Mouse (Mus musculus) heart, embryonic 10.5 days (tissue): ENCODE measurements around the gene A930002H24Rik. TPM values are rescaled to one million over a fixed set of nuclear protein-coding genes. Genes with fewer than 3 reads are reported as not detected.
"Not testable (repeated sequence)": the region's sequence is repeated elsewhere in the genome, so short reads cannot be mapped to it uniquely, and the experiment has no call there.

ENCODE experiments used
- DNase-seq: peaks from one replicate; pipeline ENCODE4 v3.0.0-alpha.2; 2017; ENCODE audit warnings: low spot score
- H3K27ac ChIP-seq: fragments of 300-500 bp; sonication (generic); 2 replicates; pipeline ENCODE4 v1.5.1; 2016; ENCODE audit warnings: mild to moderate bottlenecking
- H3K27me3 ChIP-seq: fragments of 300-500 bp; sonication (generic); 2 replicates; pipeline ENCODE4 v1.6.1; 2016; ENCODE audit warnings: mild to moderate bottlenecking; ENCODE audit not compliant: poor library complexity, insufficient read depth, severe bottlenecking
- H3K36me3 ChIP-seq: fragments of 300-500 bp; sonication (generic); 2 replicates; pipeline ENCODE4 v1.6.1; 2016; ENCODE audit warnings: mild to moderate bottlenecking, moderate library complexity
- H3K4me1 ChIP-seq: fragments of 300-500 bp; sonication (generic); 2 replicates; pipeline ENCODE4 v1.6.1; 2016; ENCODE audit warnings: mild to moderate bottlenecking
- H3K4me3 ChIP-seq: fragments of 300-500 bp; sonication (generic); 2 replicates; pipeline ENCODE4 v1.5.1; 2016; ENCODE audit warnings: mild to moderate bottlenecking, moderate library complexity
- H3K9me3 ChIP-seq: fragments of 300-500 bp; sonication (generic); 2 replicates; pipeline ENCODE4 v1.6.1; 2016; ENCODE audit warnings: mild to moderate bottlenecking, moderate library complexity
- WGBS: fragments of 180-500 bp; shearing (Covaris S2); methylation state at CpG from one replicate; pipeline ENCODE4 v1.1.7; 2016; 5-methylcytosine and 5-hydroxymethylcytosine counted together
- polyA plus RNA-seq: library from polyadenylated mRNA; unstranded; fragments of >200 nt; fragmentation: Nextera tagmentation; extraction: Ambion mirVana; gene quantifications from 2 replicates; pipeline ENCODE4 v1.2.1, GENCODE M21; 2016

A930002H24Rik gene
- polyA plus RNA-seq, 1 experiment from 2014 or later = 2.7 TPM

DNA sequence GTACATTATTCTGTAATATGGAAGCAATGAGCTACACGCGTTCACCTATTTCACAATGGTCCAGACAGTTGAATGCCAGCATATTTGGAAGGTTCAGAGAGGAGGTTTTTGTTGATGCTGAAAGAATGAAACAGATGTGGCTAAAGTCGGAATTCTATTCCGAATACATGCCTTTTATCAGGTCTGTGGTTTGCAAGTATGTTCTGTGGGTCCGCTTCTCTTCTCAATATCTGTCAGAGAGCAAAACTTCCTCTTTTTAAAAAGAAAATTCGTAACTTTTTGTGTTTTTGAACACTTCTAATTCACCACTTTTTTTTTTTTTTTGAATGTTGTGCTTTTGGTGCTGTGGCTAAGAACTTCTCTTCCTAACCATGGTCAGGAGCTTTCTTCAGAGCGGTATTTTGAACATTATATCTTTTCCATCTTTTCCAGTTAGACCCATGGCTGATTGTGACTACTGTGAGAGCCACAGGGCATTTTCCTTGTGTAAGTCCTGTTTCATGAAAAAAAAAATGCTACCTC lies 6.5 kb downstream of the A930002H24Rik start:
- Histone ChIP-seq H3K9me3 (no peaks in the 10 kb centered on the region), H3K36me3 (no peaks in the 10 kb centered on the region), H3K4me1 (peaks cover 5% of the 10 kb centered on the region; the same call in 1 of the 2 replicates), H3K4me3 (no peak overlapping the region), H3K27ac (no peak overlapping the region), H3K27me3 (no peaks in the 10 kb centered on the region)
- DNase-seq = no peak
- 82% methylated on average over 7 of the region's 7 CpGs for whole genome bisulfite sequencing

DNA sequence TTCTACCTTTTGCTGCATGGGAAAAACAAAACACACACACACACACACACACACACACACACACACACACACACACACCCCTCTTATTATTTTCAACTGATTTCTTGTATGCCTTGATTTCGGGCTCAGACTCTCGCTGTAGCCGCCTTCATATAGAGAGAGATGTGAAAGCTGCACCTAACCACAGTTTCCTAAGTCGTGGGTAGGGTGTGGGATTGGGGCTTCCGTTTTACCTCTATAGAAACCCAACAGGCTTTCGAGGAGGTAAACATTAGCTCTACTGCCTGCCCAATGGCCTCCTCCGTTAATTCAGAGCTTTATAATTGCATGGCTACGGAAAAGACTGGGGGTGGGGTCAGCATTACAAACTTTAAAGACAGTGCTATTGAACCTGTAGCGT lies 13.6 kb downstream of the A930002H24Rik start:
- Histone ChIP-seq H3K4me1 (no peaks in the 10 kb centered on the region), H3K27ac (peak overlapping the region; percentile 95; the same call in 1 of the 2 replicates), H3K9me3 (no peaks in the 10 kb centered on the region), H3K36me3 (no peaks in the 10 kb centered on the region), H3K27me3 (no peaks in the 10 kb centered on the region), H3K4me3 (no peak overlapping the region)
- 84% methylated on average over 9 of the region's 9 CpGs for WGBS
- DNase-seq = no peak

DNA sequence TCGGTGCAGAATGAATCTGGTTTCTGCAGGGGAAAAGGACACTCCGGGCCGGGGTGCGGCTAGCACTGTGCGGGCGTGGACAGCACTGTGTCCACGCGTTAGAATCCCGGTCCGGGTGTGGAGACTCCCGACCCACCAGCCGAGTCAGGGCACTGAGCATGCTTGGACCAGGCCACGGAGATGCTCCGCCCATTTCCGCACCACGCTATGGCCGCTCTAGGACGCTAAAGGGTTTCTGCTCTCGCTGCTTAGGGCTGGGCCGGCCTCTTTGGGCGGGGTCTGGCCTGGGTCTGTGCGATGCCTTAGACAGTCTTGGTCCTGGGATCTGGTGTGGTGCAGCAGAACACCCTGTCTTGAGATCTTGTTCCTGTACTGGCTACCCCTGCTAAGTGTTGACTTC lies 14.0 kb downstream of the A930002H24Rik start:
- DNase-seq = peak; percentile 96
- Histone ChIP-seq H3K4me1 (no peaks in the 10 kb centered on the region), H3K27ac (peak overlapping the region; percentile 95), H3K9me3 (no peaks in the 10 kb centered on the region), H3K4me3 (peak overlapping the region; percentile 81), H3K36me3 (no peaks in the 10 kb centered on the region), H3K27me3 (no peaks in the 10 kb centered on the region)
- under 1% methylated on average over 22 of the region's 22 CpGs for WGBS

GRCm38 (mm10) chr17:63849151-63849550 lies 14.4 kb downstream of the A930002H24Rik start:
- Histone ChIP-seq H3K36me3 (no peaks in the 10 kb centered on the region), H3K27ac (peak overlapping the region; percentile 95), H3K4me1 (no peaks in the 10 kb centered on the region), H3K27me3 (no peaks in the 10 kb centered on the region), H3K9me3 (no peaks in the 10 kb centered on the region), H3K4me3 (peak overlapping the region; percentile 81)
- 4% methylated on average over 6 of the region's 6 CpGs for WGBS
- DNase-seq = no peak

DNA sequence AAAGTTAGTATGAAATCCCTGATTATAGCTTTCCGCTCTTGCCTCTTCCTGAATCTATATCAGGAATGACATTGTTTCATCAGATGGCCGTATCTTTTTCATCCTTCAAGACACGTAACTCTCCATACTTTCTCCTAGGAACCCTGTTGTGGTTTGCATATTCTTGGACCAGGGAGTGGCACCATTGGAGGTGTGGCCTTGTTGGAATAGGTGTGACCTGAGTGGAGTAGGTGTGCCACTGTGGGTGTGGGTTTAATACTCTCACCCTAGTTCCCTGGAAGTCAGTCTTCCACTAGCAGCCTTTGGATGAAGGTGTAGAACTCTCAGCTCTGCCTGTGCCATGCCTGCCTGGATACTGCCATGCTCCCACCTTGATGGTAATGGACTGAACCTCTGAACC lies 17.8 kb downstream of the A930002H24Rik start:
- 89% methylated on average over 3 of the region's 3 CpGs for WGBS
- H3K9me3 ChIP-seq, H3K4me1 ChIP-seq, H3K4me3 ChIP-seq, H3K36me3 ChIP-seq, DNase-seq, H3K27ac ChIP-seq, H3K27me3 ChIP-seq: not testable (repeated sequence)

- H3K36me3 ChIP-seq = no peaks in the 10 kb centered on the region
- 55% methylated on average over 5 of the region's 5 CpGs for WGBS
- no peak overlapping the region for H3K4me3 ChIP-seq
- DNase-seq = no peak
- no peak overlapping the region for H3K27ac ChIP-seq
- H3K9me3 ChIP-seq = no peaks in the 10 kb centered on the region
- H3K27me3 ChIP-seq = no peaks in the 10 kb centered on the region
- H3K4me1 ChIP-seq = no peaks in the 10 kb centered on the region
These were observed 18.7 kb downstream of the A930002H24Rik start for GRCm38 (mm10) chr17:63844936-63845335.

GRCm38 (mm10) chr17:63842226-63842625 lies 21.4 kb downstream of the A930002H24Rik start:
- DNase-seq = no peak
- Histone ChIP-seq H3K4me1 (no peaks in the 10 kb centered on the region), H3K4me3 (no peak overlapping the region), H3K27ac (no peak overlapping the region), H3K27me3 (no peaks in the 10 kb centered on the region), H3K9me3 (no peaks in the 10 kb centered on the region), H3K36me3 (no peaks in the 10 kb centered on the region)
- 63% methylated on average over 1 of the region's 1 CpGs for WGBS

DNA sequence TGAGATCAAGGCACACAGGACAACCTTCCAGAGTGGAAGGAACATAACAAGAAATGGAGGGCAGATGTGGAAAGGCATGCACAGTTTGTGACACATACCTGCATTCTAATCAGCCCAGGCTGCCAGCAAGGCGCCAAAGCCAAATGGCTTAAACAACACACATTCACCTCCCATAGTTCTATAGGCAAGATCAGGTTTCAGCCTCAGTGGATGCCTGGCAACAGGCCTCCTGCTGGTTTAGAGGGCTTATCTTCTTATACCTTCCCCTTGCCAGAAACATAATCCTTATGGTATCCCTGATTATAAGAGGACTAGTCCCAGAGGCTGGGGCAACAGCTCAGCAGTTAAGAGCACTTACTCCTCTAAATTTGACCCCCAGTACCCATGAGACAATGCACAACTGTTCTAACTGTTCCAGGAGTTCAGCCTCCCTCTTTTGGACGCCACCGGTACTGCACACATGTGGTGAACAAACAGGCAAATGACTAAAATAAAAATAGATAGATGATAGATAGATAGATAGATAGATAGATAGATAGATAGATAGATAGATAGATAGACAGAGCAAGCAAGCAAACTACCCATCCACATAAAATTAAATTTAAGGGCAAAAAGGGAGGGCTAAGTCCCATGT lies 23.8 kb downstream of the A930002H24Rik start:
- Histone ChIP-seq H3K27me3 (no peaks in the 10 kb centered on the region), H3K4me3 (no peak overlapping the region), H3K36me3 (no peaks in the 10 kb centered on the region), H3K9me3 (no peaks in the 10 kb centered on the region), H3K4me1 (no peaks in the 10 kb centered on the region), H3K27ac (no peak overlapping the region)
- 87% methylated on average over 3 of the region's 3 CpGs for WGBS
- no peak for DNase-seq

GRCm38 (mm10) chr17:63838144-63838543 lies 25.4 kb downstream of the A930002H24Rik start:
- no peak for DNase-seq
- H3K36me3 ChIP-seq = no peaks in the 10 kb centered on the region
- H3K9me3 ChIP-seq = no peaks in the 10 kb centered on the region
- no peaks in the 10 kb centered on the region for H3K4me1 ChIP-seq
- no peaks in the 10 kb centered on the region for H3K27me3 ChIP-seq
- no peak overlapping the region for H3K27ac ChIP-seq
- H3K4me3 ChIP-seq = no peak overlapping the region
- 85% methylated on average over 8 of the region's 8 CpGs for WGBS

GRCm38 (mm10) chr17:63836641-63837040 lies 26.9 kb downstream of the A930002H24Rik start:
- no peak overlapping the region for H3K27ac ChIP-seq
- H3K27me3 ChIP-seq = no peaks in the 10 kb centered on the region
- DNase-seq = no peak
- H3K36me3 ChIP-seq = no peaks in the 10 kb centered on the region
- H3K9me3 ChIP-seq = no peaks in the 10 kb centered on the region
- no peaks in the 10 kb centered on the region for H3K4me1 ChIP-seq
- WGBS = 71% methylated on average over 8 of the region's 8 CpGs
- H3K4me3 ChIP-seq = no peak overlapping the region

DNA sequence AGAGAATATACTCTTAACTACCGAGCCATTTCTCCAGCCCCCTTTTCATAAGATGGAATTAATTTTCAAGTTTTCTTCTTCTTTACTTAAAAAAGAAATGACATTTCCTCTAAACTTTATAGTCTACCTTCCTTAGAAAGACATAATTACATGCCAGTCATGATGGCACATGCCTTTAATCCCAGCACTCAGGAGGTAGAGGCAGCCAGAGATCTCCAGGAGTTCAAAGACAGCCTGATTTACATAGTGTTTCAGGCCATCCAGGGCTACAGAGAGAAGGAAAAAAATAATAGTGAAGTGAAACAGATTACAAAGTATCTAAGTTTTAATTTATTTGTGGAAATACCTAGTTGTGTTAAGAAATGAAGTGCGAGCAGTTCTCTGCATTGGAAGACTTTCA lies 27.4 kb downstream of the A930002H24Rik start:
- no peaks in the 10 kb centered on the region for H3K9me3 ChIP-seq
- no peak for DNase-seq
- no peaks in the 10 kb centered on the region for H3K36me3 ChIP-seq
- no peaks in the 10 kb centered on the region for H3K27me3 ChIP-seq
- no peak overlapping the region for H3K27ac ChIP-seq
- WGBS = 80% methylated on average over 2 of the region's 2 CpGs
- H3K4me3 ChIP-seq = no peak overlapping the region
- H3K4me1 ChIP-seq = no peaks in the 10 kb centered on the region

DNA sequence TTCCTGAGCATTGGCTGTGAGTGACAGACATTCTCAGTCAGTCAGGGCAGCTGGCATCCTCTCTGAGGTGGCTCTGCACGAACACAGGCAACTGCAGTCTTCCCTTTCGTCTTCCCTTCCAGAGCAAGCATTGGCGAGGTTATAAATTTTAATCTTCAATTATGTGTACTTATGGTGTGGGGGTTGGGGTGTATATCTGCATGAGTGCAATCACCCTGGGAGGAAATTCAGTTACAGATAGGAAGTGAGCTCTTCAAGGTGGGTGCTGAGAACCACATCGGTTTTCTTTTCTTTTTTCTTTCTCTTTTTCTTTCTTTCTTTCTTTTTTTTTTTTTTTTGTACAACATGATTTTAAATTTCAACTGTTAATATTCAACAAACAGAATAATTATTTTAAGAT lies 32.0 kb downstream of the A930002H24Rik start:
- no peak overlapping the region for H3K27ac ChIP-seq
- WGBS = 85% methylated on average over 4 of the region's 4 CpGs

GRCm38 (mm10) chr17:63828561-63829332 lies 34.8 kb downstream of the A930002H24Rik start:
- no peaks in the 10 kb centered on the region for H3K36me3 ChIP-seq
- H3K4me1 ChIP-seq = no peaks in the 10 kb centered on the region
- no peak overlapping the region for H3K4me3 ChIP-seq
- WGBS = 59% methylated on average over 5 of the region's 5 CpGs
- no peak for DNase-seq
- no peak overlapping the region for H3K27ac ChIP-seq
- no peaks in the 10 kb centered on the region for H3K27me3 ChIP-seq
- H3K9me3 ChIP-seq = no peaks in the 10 kb centered on the region

More for the DNA sequence above, 32.0 kb downstream of the A930002H24Rik start:
- Histone ChIP-seq H3K9me3 (no peaks in the 10 kb centered on the region), H3K36me3 (no peaks in the 10 kb centered on the region), H3K4me1 (no peaks in the 10 kb centered on the region), H3K27me3 (no peaks in the 10 kb centered on the region), H3K4me3 (no peak overlapping the region)
- no peak for DNase-seq
